Mouse (Mus musculus): ENCODE measurements around the gene Itpr1. TPM values are rescaled to one million over a fixed set of nuclear protein-coding genes. Genes with fewer than 3 reads are reported as not detected.

The Itpr1 gene
- polyA plus RNA-seq, 1 experiment from 2014 or later, result 5.0 TPM

DNA sequence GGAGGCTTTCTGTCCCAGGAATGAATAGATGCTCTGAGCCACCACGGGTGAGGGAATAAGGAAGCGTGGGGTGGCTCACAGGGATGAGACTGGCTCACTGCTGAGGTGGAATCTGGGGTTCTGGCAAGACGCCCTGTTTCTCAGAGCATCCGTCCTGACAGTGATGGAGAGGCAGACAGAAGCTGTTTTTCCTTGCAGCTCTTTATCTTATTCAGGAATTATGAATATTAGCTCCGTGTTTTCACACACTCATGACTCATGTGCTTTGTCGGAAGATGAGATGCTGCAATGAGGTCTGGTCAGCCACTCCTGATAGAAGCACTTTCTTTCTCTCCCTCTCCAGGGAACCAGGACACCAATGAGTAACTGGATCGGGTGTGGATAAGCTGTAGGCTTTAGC, 231.5 kb downstream of the Itpr1 start:
- peaks cover 3% of the 10 kb centered on the region; the same call in 1 of the 2 replicates for H3K9me3 ChIP-seq
- no peak overlapping the region for H3K9ac ChIP-seq
- 68% methylated on average over 7 of the region's 7 CpGs for WGBS
- no peak overlapping the region for H3K4me2 ChIP-seq
- H3K27me3 ChIP-seq, result no peaks in the 10 kb centered on the region
- H3K36me3 ChIP-seq, result no peaks in the 10 kb centered on the region
- H3K4me3 ChIP-seq, result no peak overlapping the region
- ATAC-seq (ENCODE audit: low FRiP score, low read depth), result no peak
- H3K27ac ChIP-seq (replicated peaks), result no peak overlapping the region
- H3K4me1 ChIP-seq (replicated peaks), result no peaks in the 10 kb centered on the region

GRCm38 (mm10) chr6:108445006-108445405, 232.1 kb downstream of the Itpr1 start:
- peaks cover 3% of the 10 kb centered on the region; the same call in 1 of the 2 replicates for H3K9me3 ChIP-seq
- no peaks in the 10 kb centered on the region for H3K27me3 ChIP-seq
- 91% methylated on average over 7 of the region's 7 CpGs for WGBS
- H3K4me1 ChIP-seq (replicated peaks), result no peaks in the 10 kb centered on the region
- H3K4me3 ChIP-seq, result no peak overlapping the region
- H3K4me2 ChIP-seq, result no peak overlapping the region
- H3K27ac ChIP-seq (replicated peaks), result no peak overlapping the region
- no peak overlapping the region for H3K9ac ChIP-seq
- no peaks in the 10 kb centered on the region for H3K36me3 ChIP-seq
- ATAC-seq (ENCODE audit: low FRiP score, low read depth), result no peak

DNA sequence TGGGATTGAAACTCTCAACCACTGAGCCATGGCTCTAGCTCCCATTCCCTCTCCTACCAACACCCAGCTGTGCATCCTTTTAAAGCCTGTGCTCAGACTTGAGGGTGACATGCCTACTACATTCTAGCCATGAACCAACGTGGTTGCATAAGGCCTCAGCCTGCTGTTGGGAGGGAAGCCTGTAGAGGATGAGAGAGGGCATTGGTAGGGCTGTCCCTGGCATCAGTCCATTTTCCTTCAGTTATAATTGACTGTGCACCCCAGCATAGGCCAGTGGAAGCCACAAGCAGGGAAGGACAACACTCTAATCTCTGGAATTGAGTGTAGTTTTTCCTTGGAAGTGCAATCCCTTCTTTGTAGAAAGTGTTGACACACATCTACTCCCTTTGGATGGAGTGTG, 233.9 kb downstream of the Itpr1 start:
- Histone ChIP-seq H3K27me3 (no peaks in the 10 kb centered on the region), H3K27ac (replicated peaks) (no peak overlapping the region), H3K4me3 (no peak overlapping the region), H3K4me2 (no peak overlapping the region), H3K4me1 (replicated peaks) (no peaks in the 10 kb centered on the region), H3K36me3 (no peaks in the 10 kb centered on the region), H3K9me3 (no peaks in the 10 kb centered on the region), H3K9ac (no peak overlapping the region)
- WGBS, result 88% methylated on average over 1 of the region's 1 CpGs
- no peak for ATAC-seq (ENCODE audit: low FRiP score, low read depth)

GRCm38 (mm10) chr6:108447179-108447845, 234.4 kb downstream of the Itpr1 start:
- no peak overlapping the region for H3K27ac ChIP-seq (replicated peaks)
- no peaks in the 10 kb centered on the region for H3K4me1 ChIP-seq (replicated peaks)
- 78% methylated on average over 8 of the region's 8 CpGs for WGBS
- H3K4me3 ChIP-seq, result no peak overlapping the region
- no peaks in the 10 kb centered on the region for H3K9me3 ChIP-seq
- no peak overlapping the region for H3K9ac ChIP-seq
- H3K27me3 ChIP-seq, result no peaks in the 10 kb centered on the region
- no peak overlapping the region for H3K4me2 ChIP-seq
- no peaks in the 10 kb centered on the region for H3K36me3 ChIP-seq
- ATAC-seq (ENCODE audit: low FRiP score, low read depth), result no peak

DNA sequence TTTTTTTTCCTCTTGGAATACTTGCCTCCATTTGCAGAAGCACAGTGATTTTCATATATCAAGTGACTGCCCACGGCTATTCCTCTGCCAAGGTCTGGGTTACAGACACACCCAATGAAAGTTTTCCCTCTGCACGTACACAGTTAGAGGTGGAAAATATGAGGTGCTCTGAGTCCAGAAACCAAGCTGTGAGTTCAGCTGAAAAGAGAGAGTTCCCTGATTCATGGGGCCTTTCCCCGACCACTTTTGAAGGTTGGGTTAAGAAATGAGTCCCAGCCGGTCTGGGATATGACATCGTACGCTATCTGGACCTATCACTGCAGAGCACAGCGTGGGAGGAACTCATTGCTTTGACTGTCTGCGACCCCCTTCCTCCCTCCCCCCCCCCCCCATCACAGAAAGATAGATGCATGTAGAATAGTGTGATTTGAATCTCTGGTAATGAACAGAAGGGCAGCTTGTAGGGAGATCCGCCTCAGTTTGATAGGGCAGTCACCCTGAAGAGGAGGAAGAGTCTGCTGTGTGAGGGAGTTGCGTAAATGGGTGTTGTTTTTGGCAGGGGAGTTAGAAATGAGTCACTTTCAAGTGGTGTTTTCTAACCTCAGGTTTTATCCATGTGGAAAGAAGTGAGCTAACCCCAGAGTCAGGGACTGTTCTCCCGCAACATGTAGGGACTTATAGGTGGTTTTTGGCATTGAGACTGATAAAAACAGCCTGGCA, 235.3 kb downstream of the Itpr1 start:
- Histone ChIP-seq H3K4me1 (replicated peaks) (no peaks in the 10 kb centered on the region), H3K27me3 (no peaks in the 10 kb centered on the region), H3K27ac (replicated peaks) (no peak overlapping the region), H3K9me3 (no peaks in the 10 kb centered on the region), H3K4me3 (no peak overlapping the region), H3K36me3 (no peaks in the 10 kb centered on the region), H3K4me2 (no peak overlapping the region), H3K9ac (no peak overlapping the region)
- WGBS, result 79% methylated on average over 11 of the region's 11 CpGs
- ATAC-seq (ENCODE audit: low FRiP score, low read depth), result no peak

- H3K9ac ChIP-seq, result no peak overlapping the region
- 42% methylated on average over 2 of the region's 2 CpGs for WGBS
- H3K27ac ChIP-seq (replicated peaks), result no peak overlapping the region
- H3K36me3 ChIP-seq, result no peaks in the 10 kb centered on the region
- no peak overlapping the region for H3K4me3 ChIP-seq
- no peaks in the 10 kb centered on the region for H3K9me3 ChIP-seq
- no peak overlapping the region for H3K4me2 ChIP-seq
- H3K27me3 ChIP-seq, result no peaks in the 10 kb centered on the region
- H3K4me1 ChIP-seq (replicated peaks), result no peaks in the 10 kb centered on the region
- no peak for ATAC-seq (ENCODE audit: low FRiP score, low read depth)
These were observed 236.0 kb downstream of the Itpr1 start for GRCm38 (mm10) chr6:108448864-108449263.

- Histone ChIP-seq H3K4me2 (no peak overlapping the region), H3K36me3 (no peaks in the 10 kb centered on the region), H3K9me3 (no peaks in the 10 kb centered on the region), H3K4me3 (no peak overlapping the region), H3K4me1 (replicated peaks) (peaks cover 10% of the 10 kb centered on the region), H3K9ac (no peak overlapping the region), H3K27me3 (no peaks in the 10 kb centered on the region), H3K27ac (replicated peaks) (no peak overlapping the region)
- WGBS, result 89% methylated on average over 2 of the region's 2 CpGs
- ATAC-seq (ENCODE audit: low FRiP score, low read depth), result no peak
These were observed 238.6 kb downstream of the Itpr1 start for GRCm38 (mm10) chr6:108451536-108451935.

DNA sequence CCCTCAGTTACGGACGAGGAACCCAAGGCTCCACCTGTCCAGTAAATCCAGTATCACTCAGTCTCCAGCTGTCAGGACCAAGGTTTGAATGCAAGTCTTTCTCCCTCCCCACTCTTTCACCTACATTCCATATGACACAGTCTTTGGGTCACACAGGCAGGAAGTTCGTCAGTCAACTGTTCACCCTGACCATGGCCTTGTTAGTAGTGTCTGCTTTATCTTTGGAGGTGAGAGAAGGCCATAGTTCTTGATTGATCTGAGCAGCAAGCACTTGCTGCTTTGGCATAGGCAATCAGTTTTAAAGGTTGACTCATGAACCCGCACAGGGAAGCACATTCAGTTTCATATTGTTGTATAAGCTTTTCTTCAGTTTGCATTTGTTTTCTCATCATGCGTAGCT, 240.7 kb downstream of the Itpr1 start:
- peaks cover 20% of the 10 kb centered on the region for H3K4me1 ChIP-seq (replicated peaks)
- no peak overlapping the region for H3K9ac ChIP-seq
- H3K4me2 ChIP-seq, result no peak overlapping the region
- no peak for ATAC-seq (ENCODE audit: low FRiP score, low read depth)
- H3K27ac ChIP-seq (replicated peaks), result no peak overlapping the region
- H3K4me3 ChIP-seq, result no peak overlapping the region
- H3K36me3 ChIP-seq, result no peaks in the 10 kb centered on the region
- H3K9me3 ChIP-seq, result no peaks in the 10 kb centered on the region
- WGBS, result 86% methylated on average over 5 of the region's 5 CpGs
- H3K27me3 ChIP-seq, result no peaks in the 10 kb centered on the region

- Histone ChIP-seq H3K9me3 (no peaks in the 10 kb centered on the region), H3K27ac (replicated peaks) (no peak overlapping the region), H3K4me1 (replicated peaks) (peaks cover 20% of the 10 kb centered on the region), H3K27me3 (no peaks in the 10 kb centered on the region), H3K4me2 (no peak overlapping the region), H3K36me3 (no peaks in the 10 kb centered on the region), H3K9ac (no peak overlapping the region), H3K4me3 (no peak overlapping the region)
- 58% methylated on average over 16 of the region's 16 CpGs for WGBS
- no peak for ATAC-seq (ENCODE audit: low FRiP score, low read depth)
These were observed 241.4 kb downstream of the Itpr1 start for GRCm38 (mm10) chr6:108454061-108454891.

DNA sequence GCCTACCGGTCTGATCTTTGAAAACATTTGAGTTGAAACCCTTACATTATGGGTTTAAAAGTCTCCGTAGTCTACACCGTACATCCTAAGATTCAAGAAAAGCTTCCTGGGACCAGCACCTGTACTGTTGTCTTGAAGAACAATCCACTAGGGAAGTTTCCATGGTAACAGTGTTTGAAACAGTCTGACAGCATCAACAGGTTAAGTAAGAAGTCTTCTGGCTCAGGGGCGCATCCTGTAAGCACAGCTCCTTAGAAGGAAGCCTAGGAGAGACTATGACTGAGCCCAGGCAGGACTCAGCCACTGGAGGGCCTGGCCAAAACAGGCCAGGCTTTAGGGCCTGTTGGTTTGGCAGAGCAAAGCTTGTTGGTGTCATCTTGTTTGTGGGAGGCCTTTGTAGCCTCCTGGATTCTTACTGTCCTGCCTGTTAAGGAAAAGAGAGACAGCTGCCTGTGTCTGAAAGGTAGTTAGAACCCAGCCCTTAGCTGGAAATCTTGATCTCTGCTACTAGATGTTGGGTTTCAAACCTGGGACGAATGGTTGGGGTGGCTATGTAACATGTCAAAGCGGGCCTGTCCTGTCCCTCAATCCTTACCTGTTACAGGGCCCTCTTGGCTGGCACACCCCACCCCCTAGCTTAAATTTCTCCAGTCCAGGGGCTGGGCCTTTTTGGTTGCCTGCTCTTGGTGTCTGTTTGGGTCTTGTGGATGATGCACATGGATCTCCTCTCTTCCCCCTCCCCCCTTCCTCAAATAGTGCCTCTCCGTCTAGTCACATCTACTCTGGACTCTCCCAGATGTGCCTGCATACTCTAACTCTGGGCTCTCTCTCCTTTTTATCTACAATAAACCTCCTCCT, 242.3 kb downstream of the Itpr1 start:
- 85% methylated on average over 7 of the region's 7 CpGs for WGBS
- peaks cover 20% of the 10 kb centered on the region for H3K4me1 ChIP-seq (replicated peaks)
- ATAC-seq (ENCODE audit: low FRiP score, low read depth), result peak; percentile 36; the same call in 1 of the 2 replicates
- no peak overlapping the region for H3K9ac ChIP-seq
- H3K27ac ChIP-seq (replicated peaks), result no peak overlapping the region
- H3K4me2 ChIP-seq, result no peak overlapping the region
- no peaks in the 10 kb centered on the region for H3K27me3 ChIP-seq
- no peaks in the 10 kb centered on the region for H3K36me3 ChIP-seq
- H3K4me3 ChIP-seq, result no peak overlapping the region
- H3K9me3 ChIP-seq, result no peaks in the 10 kb centered on the region

GRCm38 (mm10) chr6:108456231-108457062, 243.6 kb downstream of the Itpr1 start:
- no peaks in the 10 kb centered on the region for H3K36me3 ChIP-seq
- 9% methylated on average over 18 of the region's 18 CpGs for WGBS
- peak overlapping the region; percentile 13 for H3K4me3 ChIP-seq
- ATAC-seq (ENCODE audit: low FRiP score, low read depth), result peak; percentile 28; the same call in 1 of the 2 replicates
- H3K4me1 ChIP-seq (replicated peaks), result peaks cover 20% of the 10 kb centered on the region
- H3K9me3 ChIP-seq, result no peaks in the 10 kb centered on the region
- H3K27me3 ChIP-seq, result no peaks in the 10 kb centered on the region
- H3K4me2 ChIP-seq, result peak overlapping the region; percentile 52
- H3K27ac ChIP-seq (replicated peaks), result peak overlapping the region; percentile 12
- no peak overlapping the region; the same call in 1 of the 2 replicates for H3K9ac ChIP-seq
